Comparison of ENCODE assay signal across 21 mouse cellular contexts in the genomic region with DNA sequence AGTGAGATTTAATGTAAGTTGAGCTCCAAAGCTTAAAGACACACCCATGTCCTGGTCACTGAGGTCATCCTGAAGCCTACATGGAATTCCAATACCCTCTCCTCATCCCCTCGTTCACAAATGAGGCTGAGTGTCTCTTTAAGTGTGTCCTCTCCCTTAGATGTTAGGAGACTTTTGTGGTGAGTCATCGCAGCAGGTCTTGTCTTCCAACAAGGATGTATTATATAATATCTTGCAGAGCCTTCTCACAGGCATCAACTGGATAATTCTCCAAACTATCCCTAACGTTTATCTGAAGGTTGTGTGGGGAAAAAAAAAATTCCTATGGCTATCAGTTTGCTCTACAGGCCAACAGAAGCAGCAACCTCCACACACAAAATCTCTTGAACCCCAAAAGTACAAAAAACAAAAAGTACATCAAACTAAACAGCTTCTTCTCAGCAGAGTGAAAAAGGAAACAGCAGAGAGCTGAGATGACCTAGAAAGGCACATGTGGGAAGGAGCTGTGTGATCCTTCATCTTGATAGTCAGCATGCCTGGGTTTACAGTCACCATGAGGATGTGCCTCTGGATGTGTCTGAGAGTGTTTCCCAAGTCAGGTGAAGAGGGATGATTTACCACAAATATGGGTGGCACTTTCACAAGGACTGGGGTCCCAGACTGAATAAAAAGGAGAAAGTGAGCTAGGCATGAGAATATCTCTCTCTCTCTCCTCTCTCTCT. TPM values are rescaled to one million over a fixed set of nuclear protein-coding genes. Genes with fewer than 3 reads are reported as not detected.
DNase-seq lines count a peak whose midpoint lies in the region; ATAC-seq and TF ChIP-seq lines count a peak whose summit lies in the region.
"Had no signal": no experiment of that assay in that cellular context is flagged by ENCODE, and none has a peak within 500 bp of the region (broad histone marks: within the 10 kb centered on the region; RNA-seq: fewer than 3 reads in every experiment).

No protein-coding gene starts in this region.

- H3ac ChIP-seq in myocyte (ENCODE audit: control insufficient read depth, insufficient read length): no peak overlapping the region

- H3K4me3 ChIP-seq in intestine, embryonic 14.5 days (ENCODE audit: low read depth, low read length): no peak overlapping the region
- no peak overlapping the region for H3K4me3 ChIP-seq in intestine, embryonic 16.5 days (ENCODE audit: low read length)
- H3K4me3 ChIP-seq in liver, embryonic 13.5 days (replicated peaks): no peak overlapping the region
- H3K4me3 ChIP-seq in liver, embryonic 11.5 days (ENCODE audit: low read depth, low read length): no peak overlapping the region
- no peak overlapping the region for H3K4me3 ChIP-seq in myocyte

- H3K79me2 ChIP-seq in myocyte (ENCODE audit: control insufficient read depth, insufficient read depth): no peaks in the 10 kb centered on the region

- peak; percentile 39 for DNase-seq in intestine, embryonic 14.5 days (ENCODE audit: low spot score)
- DNase-seq in liver, embryonic 13.5 days: no peak
- no peak for DNase-seq in liver, embryonic 11.5 days (ENCODE audit: low spot score)
- DNase-seq in spleen, adult 12 weeks (ENCODE audit: low spot score): no peak
- DNase-seq in kidney, postnatal 4 days: no peak
- DNase-seq: adrenal gland, postnatal 14 days; cerebellum, adult 11-12 months; cerebellum, postnatal 25 days; gastrocnemius, postnatal 10 days; kidney, postnatal 36 days; layer of hippocampus, adult 9-11 months; lung, adult 2 months; lung, postnatal 36 days had no signal

- no peaks in the 10 kb centered on the region for H3K9me3 ChIP-seq in intestine, embryonic 14.5 days (ENCODE audit: control insufficient read depth, low read length)
- H3K9me3 ChIP-seq in intestine, embryonic 16.5 days (ENCODE audit: control insufficient read depth, low read length): no peaks in the 10 kb centered on the region
- H3K9me3 ChIP-seq in liver, embryonic 13.5 days (replicated peaks): no peaks in the 10 kb centered on the region
- H3K9me3 ChIP-seq in liver, embryonic 11.5 days (ENCODE audit: control insufficient read depth, low read length): no peaks in the 10 kb centered on the region
- H3K9me3 ChIP-seq: G1E had no signal

- H3K9ac ChIP-seq in intestine, embryonic 14.5 days (ENCODE audit: low read length): no peak overlapping the region
- no peak overlapping the region for H3K9ac ChIP-seq in intestine, embryonic 16.5 days (ENCODE audit: low read depth, low read length)
- no peak overlapping the region for H3K9ac ChIP-seq in liver, embryonic 13.5 days
- no peak overlapping the region for H3K9ac ChIP-seq in liver, embryonic 11.5 days (ENCODE audit: low read depth, low read length)

- no peak overlapping the region for H3K27ac ChIP-seq in intestine, embryonic 14.5 days (ENCODE audit: low read depth)
- H3K27ac ChIP-seq in intestine, embryonic 16.5 days (ENCODE audit: low read length): no peak overlapping the region
- H3K27ac ChIP-seq in liver, embryonic 13.5 days: peak overlapping the region; percentile 25; the same call in 1 of the 2 replicates
- no peak overlapping the region for H3K27ac ChIP-seq in liver, embryonic 11.5 days (ENCODE audit: low read depth, low read length)

- no peaks in the 10 kb centered on the region for H3K36me3 ChIP-seq in intestine, embryonic 14.5 days (ENCODE audit: control insufficient read depth, insufficient read depth, low read length)
- no peaks in the 10 kb centered on the region for H3K36me3 ChIP-seq in intestine, embryonic 16.5 days (ENCODE audit: control insufficient read depth, insufficient read depth, low read length)
- H3K36me3 ChIP-seq in liver, embryonic 13.5 days: no peaks in the 10 kb centered on the region
- no peaks in the 10 kb centered on the region for H3K36me3 ChIP-seq in liver, embryonic 11.5 days (ENCODE audit: control insufficient read depth, insufficient read depth, low read length)
- H3K36me3 ChIP-seq in myocyte (ENCODE audit: control insufficient read depth, insufficient read depth): no peaks in the 10 kb centered on the region
- H3K36me3 ChIP-seq: G1E had no signal

- 62% methylated on average over 3 of the region's 3 CpGs for WGBS in intestine, embryonic 14.5 days
- WGBS in intestine, embryonic 16.5 days: 60% methylated on average over 3 of the region's 3 CpGs
- 68% methylated on average over 3 of the region's 3 CpGs for WGBS in liver, embryonic 13.5 days (ENCODE audit: insufficient replicate concordance)
- 72% methylated on average over 3 of the region's 3 CpGs for WGBS in liver, embryonic 11.5 days

- no peaks in the 10 kb centered on the region for H3K27me3 ChIP-seq in intestine, embryonic 14.5 days (replicated peaks; ENCODE audit: control insufficient read depth, insufficient read depth, low read length)
- H3K27me3 ChIP-seq in intestine, embryonic 16.5 days (replicated peaks; ENCODE audit: control insufficient read depth, insufficient read depth, low read length): no peaks in the 10 kb centered on the region
- H3K27me3 ChIP-seq in liver, embryonic 13.5 days: no peaks in the 10 kb centered on the region
- H3K27me3 ChIP-seq in liver, embryonic 11.5 days (replicated peaks; ENCODE audit: control insufficient read depth, insufficient read depth, low read length): no peaks in the 10 kb centered on the region
- no peaks in the 10 kb centered on the region for H3K27me3 ChIP-seq in myocyte (ENCODE audit: control insufficient read depth, insufficient read depth, insufficient read length)

- no peak for ATAC-seq in intestine, embryonic 14.5 days (replicated peaks; ENCODE audit: low FRiP score, low TSS enrichment, low read depth)
- ATAC-seq in intestine, embryonic 16.5 days: no peak
- no peak for ATAC-seq in liver, embryonic 13.5 days (ENCODE audit: low read depth)
- ATAC-seq in liver, embryonic 11.5 days (replicated peaks; ENCODE audit: low FRiP score): no peak
- 0 out of 2 replicates have a peak, but pooled peaks have one; percentile 13 for ATAC-seq in erythroid progenitor cell, adult 5-6 weeks (replicated peaks; ENCODE audit: low FRiP score, poor library complexity, severe bottlenecking)
- ATAC-seq: midbrain, embryonic 16.5 days had no signal

- H3K4me1 ChIP-seq in intestine, embryonic 14.5 days (replicated peaks; ENCODE audit: control insufficient read depth, insufficient read depth, low read length): no peaks in the 10 kb centered on the region
- no peaks in the 10 kb centered on the region for H3K4me1 ChIP-seq in intestine, embryonic 16.5 days (ENCODE audit: control insufficient read depth, insufficient read depth, low read length)
- H3K4me1 ChIP-seq in liver, embryonic 13.5 days (replicated peaks): peaks cover 46% of the 10 kb centered on the region
- peaks cover 18% of the 10 kb centered on the region for H3K4me1 ChIP-seq in liver, embryonic 11.5 days (replicated peaks; ENCODE audit: control insufficient read depth, insufficient read depth, low read length)

- no peak overlapping the region for H3K4me2 ChIP-seq in intestine, embryonic 14.5 days (ENCODE audit: low read length)
- no peak overlapping the region for H3K4me2 ChIP-seq in intestine, embryonic 16.5 days (ENCODE audit: low read depth, low read length)
- H3K4me2 ChIP-seq in liver, embryonic 13.5 days: no peak overlapping the region
- H3K4me2 ChIP-seq in liver, embryonic 11.5 days: no peak overlapping the region
- H3K4me2 ChIP-seq in myocyte (ENCODE audit: low read depth): peak overlapping the region; percentile 57

- TF ChIP-seq POLR2A in myocyte (IDR thresholded peaks at IDR 0.05; ENCODE audit: insufficient read length, low read depth): no peak

TF ChIP-seq in myocyte, 11 proteins besides CTCF, POLR2A, EP300 and RAD21:
- TF ChIP-seq SRF (IDR thresholded peaks at IDR 0.05; ENCODE audit: control insufficient read depth, insufficient read length, low read depth) (no peak), REST (IDR thresholded peaks at IDR 0.05; ENCODE audit: insufficient read depth, insufficient read length) (no peak), E2F4 (IDR thresholded peaks at IDR 0.05; ENCODE audit: insufficient read depth) (no peak), TCF12 (IDR thresholded peaks at IDR 0.05; ENCODE audit: insufficient read depth, poor library complexity, severe bottlenecking) (no peak), MYOG (IDR thresholded peaks at IDR 0.05; ENCODE audit: control insufficient read depth in 1 of 3, insufficient read depth in 1 of 3, insufficient read length in 2 of 3, low read depth in 2 of 3) (no peak), POLR2AphosphoS2 (IDR thresholded peaks at IDR 0.05; ENCODE audit: insufficient read length, low read depth) (no peak), MYOD1 (IDR thresholded peaks at IDR 0.05; ENCODE audit: control insufficient read depth in 1 of 3, insufficient read length in 2 of 3, low read depth in 2 of 3) (no peak), CEBPB (IDR thresholded peaks at IDR 0.05; ENCODE audit: insufficient read depth, poor library complexity, severe bottlenecking) (no peak)

RNA-seq across cellular contexts. Expression of a gene that starts 56.4 kb away (rescaled TPM):
- polyA plus RNA-seq in intestine, embryonic 14.5 days (2014; fragmentation: Nextera tagmentation; extraction: Ambion mirVana): 0.16 TPM in 1 of 2 replicates, not detected in the other
- 0.26 and 0.32 TPM in 2 replicates for polyA plus RNA-seq in intestine, embryonic 16.5 days (2015; fragmentation: Nextera tagmentation; extraction: Ambion mirVana)
- 2.7 and 2.8 TPM in 2 replicates for polyA plus RNA-seq in liver, embryonic 13.5 days (2015; fragmentation: Nextera tagmentation; extraction: Ambion mirVana)
- polyA plus RNA-seq in liver, embryonic 11.5 days (2014; fragmentation: Nextera tagmentation; extraction: Ambion mirVana): 1.7 and 1.9 TPM in 2 replicates
- not detected in 2 replicates for total RNA-seq in erythroid progenitor cell, adult 5-6 weeks (2015; ENCODE audit: low replicate concordance)
- 1.5 and 2.2 TPM in 2 replicates for total RNA-seq in erythroid progenitor cell, adult 5-6 weeks (2017; ENCODE audit: low replicate concordance)
- polyA plus RNA-seq in myocyte (2012; fragmentation: generic; extraction: Trizol): 0.12 TPM
- total RNA-seq: adrenal gland, postnatal 14 days; left cerebral cortex, postnatal 36 days had no signal
- polyA plus RNA-seq: frontal cortex, adult 2 months; lung, adult 2 months; midbrain, embryonic 16.5 days; thymus, postnatal 0 days had no signal
